Mouse (Mus musculus) heart, adult 8-10 months (tissue): ENCODE data around the gene Chmp2b. TPM values are rescaled to one million over a fixed set of nuclear protein-coding genes. Genes with fewer than 3 reads are reported as not detected.

Experiments used
- DNase-seq: peaks from one replicate; pipeline ENCODE4 v3.0.0; 2022; ENCODE audit warnings: low spot score
- total RNA-seq, 4 experiments: library from RNA; stranded (reverse); gene quantifications; 2 replicates each; pipeline ENCODE4 v1.2.4; 2022

Chmp2b gene
- total RNA-seq, 4 experiments from 2014 or later = 43.0 to 45.1 (median 44.8) TPM

DNA sequence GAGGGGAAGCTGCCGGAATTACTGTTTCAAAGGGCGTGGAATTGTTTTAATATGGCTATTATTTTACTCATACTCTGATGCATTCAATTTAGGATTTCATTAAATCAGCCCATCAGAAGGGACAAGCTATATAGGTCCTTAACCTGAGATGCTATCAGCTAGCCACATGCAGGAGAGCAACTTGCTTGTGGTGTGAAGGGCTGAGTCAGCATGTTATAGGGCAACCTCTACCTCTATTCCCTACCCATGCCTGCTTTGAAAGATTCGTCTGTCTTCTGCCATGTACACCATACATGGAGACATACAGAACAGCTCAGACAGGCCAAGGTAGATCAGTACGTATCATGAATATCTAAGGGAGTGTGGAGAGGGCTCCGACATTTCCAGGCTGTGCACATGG is 35.8 kb downstream of the Chmp2b start:
- DNase-seq = no peak

DNA sequence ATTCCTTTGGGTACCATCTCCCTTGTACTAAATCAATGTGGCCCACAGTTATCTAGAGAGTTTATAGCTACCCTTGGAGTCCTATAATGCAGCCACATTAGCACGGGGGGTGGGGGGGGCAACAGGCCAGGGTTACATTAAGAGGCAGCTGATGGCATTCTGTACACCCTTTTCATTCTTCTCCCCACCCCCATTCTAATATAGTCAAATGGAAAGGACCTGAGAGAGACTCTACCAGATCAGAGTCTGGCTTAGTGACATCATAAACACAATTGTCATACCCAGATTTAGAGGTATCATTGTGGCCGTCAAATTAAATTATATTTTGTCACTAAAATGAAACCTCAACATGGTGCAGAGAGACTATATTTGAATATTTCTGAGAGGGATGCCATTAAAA is 36.5 kb downstream of the Chmp2b start:
- no peak for DNase-seq

DNA sequence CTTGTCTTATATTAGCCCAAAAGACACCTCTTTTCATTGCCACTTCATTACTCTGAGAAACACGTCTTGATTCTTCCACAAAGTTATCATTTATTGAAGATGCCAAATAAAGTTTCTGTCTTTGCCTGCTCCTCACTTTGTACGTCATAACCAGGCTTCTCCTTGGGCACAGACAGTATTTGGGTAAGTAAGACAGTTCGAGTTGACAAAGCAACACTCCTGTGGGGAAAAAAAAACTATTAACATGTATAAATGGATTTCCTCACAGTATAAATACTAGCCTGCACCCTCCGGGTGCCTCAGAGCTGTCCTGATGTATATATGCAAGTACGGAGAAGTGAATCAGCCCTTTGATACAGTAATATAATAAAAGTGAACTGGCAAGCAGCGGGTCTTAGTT is 42.3 kb downstream of the Chmp2b start, which contains the start of gene Pou1f1:
Gene Pou1f1, plus strand, starts transcription at position 301 of the 400 bp plus-strand sequence.
- no peak for DNase-seq

DNA sequence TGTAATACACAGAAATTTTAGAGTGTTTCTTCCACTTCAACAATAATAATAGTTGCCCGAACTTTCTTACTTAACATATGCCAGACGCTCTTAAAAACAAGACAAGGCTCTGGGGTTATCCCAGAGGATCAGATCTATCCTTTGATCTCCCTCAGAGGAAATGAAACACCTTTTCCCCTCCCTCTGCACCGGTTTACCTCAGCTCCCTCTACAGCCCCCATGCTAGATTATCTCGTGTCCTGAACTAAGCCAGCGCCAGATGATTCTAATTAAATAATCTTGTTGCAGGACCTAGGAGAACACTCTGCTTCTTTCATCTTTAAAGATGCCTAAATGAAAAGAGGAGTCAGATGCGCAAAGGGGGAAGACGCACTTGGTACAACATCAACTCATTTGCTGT is 48.3 kb downstream of the Chmp2b start:
- no peak for DNase-seq

DNA sequence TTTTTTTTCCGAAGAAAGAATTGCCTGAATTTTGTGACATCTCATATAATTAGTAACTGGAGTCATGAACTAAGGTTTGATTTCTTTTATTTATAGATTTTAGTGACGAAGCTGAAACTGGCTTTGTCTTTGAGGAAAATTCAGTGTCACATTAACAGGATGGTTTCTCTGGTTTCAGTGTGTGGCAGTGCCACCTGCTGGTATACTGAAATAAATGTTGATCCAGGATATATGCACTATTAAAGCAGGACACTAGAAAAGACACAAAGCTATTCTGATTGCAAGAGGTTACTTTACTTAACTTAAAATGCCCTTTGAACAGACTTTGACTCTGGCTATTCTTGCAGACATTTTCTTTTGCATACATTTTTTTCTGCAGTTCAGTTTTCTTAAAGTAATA is 65.5 kb downstream of the Chmp2b start:
- DNase-seq = no peak

DNA sequence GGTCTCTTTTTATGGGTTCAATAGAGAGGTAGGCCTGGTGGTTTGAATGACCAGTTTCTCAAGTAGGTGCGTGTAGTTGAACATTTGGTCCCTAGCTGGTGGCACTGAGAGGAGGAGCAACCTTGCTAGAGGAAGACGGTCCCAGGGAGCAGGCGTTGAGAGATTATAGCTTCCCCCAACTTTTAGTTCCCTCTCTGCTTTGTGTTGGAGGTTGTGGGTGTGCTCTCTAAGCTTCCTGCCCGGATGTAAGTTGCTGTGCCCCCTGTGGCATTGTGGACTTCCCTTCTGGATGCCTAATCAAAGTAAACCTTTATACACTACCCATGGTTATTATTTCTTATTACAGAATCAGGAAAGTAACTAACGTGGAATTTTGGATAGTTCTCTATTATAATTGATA is 66.5 kb downstream of the Chmp2b start:
- no peak for DNase-seq

Other genes starting within 250 kb of the Chmp2b start
- gene Pou1f1, start 42.2 kb downstream of the Chmp2b start, total RNA-seq = not detected